Mouse (Mus musculus) heart, postnatal 0 days (tissue): ENCODE data around the gene March4. TPM values are rescaled to one million over a fixed set of nuclear protein-coding genes. Genes with fewer than 3 reads are reported as not detected.
A peak's percentile ranks its signal among the peaks of the same experiment; 100 is the strongest.

Experiments used
- ATAC-seq: fragments of 200-750 bp; cut with Nextera tagmentation; 2 replicates; pipeline ENCODE4 v1.8.0; 2017; ENCODE audit warnings: low read depth, moderate number of reproducible peaks, moderate library complexity; ENCODE audit not compliant: insufficient read depth
- DNase-seq: peaks from one replicate; pipeline ENCODE4 v3.0.0-alpha.2; 2016; ENCODE audit warnings: low spot score
- H3K27ac ChIP-seq: fragments of 300-500 bp; sonication (generic); 2 replicates; pipeline ENCODE4 v1.5.1; 2014; ENCODE audit warnings: low read depth, mild to moderate bottlenecking
- H3K27me3 ChIP-seq: fragments of 300-500 bp; sonication (generic); 2 replicates; pipeline ENCODE4 v1.6.1; 2014; ENCODE audit warnings: low read length, mixed read lengths; ENCODE audit not compliant: control insufficient read depth, insufficient read depth
- H3K36me3 ChIP-seq: fragments of 300-500 bp; sonication (generic); replicated peaks from 2 replicates; pipeline ENCODE4 v1.6.1; 2014; ENCODE audit warnings: low read length, mixed read lengths; ENCODE audit not compliant: control insufficient read depth, insufficient read depth
- H3K4me1 ChIP-seq: fragments of 300-500 bp; sonication (generic); 2 replicates; pipeline ENCODE4 v1.6.1; 2014; ENCODE audit warnings: antibody characterized with exemption; ENCODE audit not compliant: control insufficient read depth, insufficient read depth
- H3K4me2 ChIP-seq: fragments of 300-500 bp; sonication (generic); 2 replicates; pipeline ENCODE4 v1.6.1; 2014; ENCODE audit warnings: low read depth, mild to moderate bottlenecking, low read length, moderate library complexity
- H3K4me3 ChIP-seq: fragments of 300-500 bp; sonication (generic); 2 replicates; pipeline ENCODE4 v1.5.1; 2014; ENCODE audit warnings: low read depth, low read length
- H3K9ac ChIP-seq: fragments of 300-500 bp; sonication (generic); replicated peaks from 2 replicates; pipeline ENCODE4 v1.6.1; 2014; ENCODE audit warnings: low read depth, low read length, mixed read lengths
- H3K9me3 ChIP-seq: fragments of 300-500 bp; sonication (generic); replicated peaks from 2 replicates; pipeline ENCODE4 v1.6.1; 2016; ENCODE audit warnings: low read length; ENCODE audit not compliant: control insufficient read depth
- CTCF ChIP-seq: IDR thresholded peaks from 2 replicates; pipeline ENCODE4 v1.5.1; 2016; ENCODE audit warnings: antibody characterized with exemption, control low read depth, low read depth
- EP300 ChIP-seq: IDR thresholded peaks from 2 replicates; pipeline ENCODE4 v1.6.1; 2016; ENCODE audit warnings: antibody characterized with exemption, low read depth
- WGBS: fragments of 180-500 bp; shearing (Covaris S2); extraction: QIAGEN DNeasy Blood & Tissue Kit; methylation state at CpG from one replicate; pipeline ENCODE4 v1.1.7; 2014; 5-methylcytosine and 5-hydroxymethylcytosine counted together
- polyA plus RNA-seq: library from polyadenylated mRNA; unstranded; fragments of >200 nt; fragmentation: Nextera tagmentation; extraction: Ambion mirVana; gene quantifications from 2 replicates; pipeline ENCODE4 v1.2.1, GENCODE M21; 2015
- total RNA-seq: library from RNA; depleted of rRNA; stranded (reverse); fragments of >200 nt; gene quantifications from 2 replicates; pipeline ENCODE4 v1.2.3, GENCODE M21; 2014; ENCODE audit warnings: low replicate concordance; rRNA removed

Gene March4
- not detected in 2 replicates for total RNA-seq
- 0.03 TPM in 1 of 2 replicates, not detected in the other for polyA plus RNA-seq

GRCm38 (mm10) chr1:72536611-72537351, at the start of gene March4:
Gene March4 (minus strand): TSS chr1:72536930.
- H3K36me3 ChIP-seq: no peaks in the 10 kb centered on the region
- under 1% methylated on average over 41 of the region's 41 CpGs for WGBS
- peaks cover 34% of the 10 kb centered on the region for H3K27me3 ChIP-seq
- H3K9ac ChIP-seq: no peak within 1 kb of the TSS
- H3K9me3 ChIP-seq: no peaks in the 10 kb centered on the region
- ATAC-seq (peak; percentile 77), DNase-seq (peak; percentile 36)
- H3K4me3 ChIP-seq: peak within 1 kb of the TSS; percentile 29
- TF ChIP-seq CTCF (no peak), EP300 (no peak)
- no peak within 1 kb of the TSS for H3K27ac ChIP-seq
- H3K4me2 ChIP-seq: peak within 1 kb of the TSS; percentile 53
- peaks cover 8% of the 10 kb centered on the region; the same call in 1 of the 2 replicates for H3K4me1 ChIP-seq

GRCm38 (mm10) chr1:72585971-72586875, 49.5 kb upstream of the March4 start:
- Histone ChIP-seq H3K4me2 (no peak overlapping the region), H3K36me3 (peaks cover 39% of the 10 kb centered on the region), H3K9me3 (no peaks in the 10 kb centered on the region), H3K4me3 (no peak overlapping the region), H3K4me1 (peaks cover 9% of the 10 kb centered on the region), H3K27ac (no peak overlapping the region), H3K9ac (no peak overlapping the region), H3K27me3 (no peaks in the 10 kb centered on the region)
- ATAC-seq (no peak), DNase-seq (no peak)
- WGBS: 81% methylated on average over 17 of the region's 17 CpGs
- no peak for TF ChIP-seq CTCF
- TF ChIP-seq EP300: no peak

DNA sequence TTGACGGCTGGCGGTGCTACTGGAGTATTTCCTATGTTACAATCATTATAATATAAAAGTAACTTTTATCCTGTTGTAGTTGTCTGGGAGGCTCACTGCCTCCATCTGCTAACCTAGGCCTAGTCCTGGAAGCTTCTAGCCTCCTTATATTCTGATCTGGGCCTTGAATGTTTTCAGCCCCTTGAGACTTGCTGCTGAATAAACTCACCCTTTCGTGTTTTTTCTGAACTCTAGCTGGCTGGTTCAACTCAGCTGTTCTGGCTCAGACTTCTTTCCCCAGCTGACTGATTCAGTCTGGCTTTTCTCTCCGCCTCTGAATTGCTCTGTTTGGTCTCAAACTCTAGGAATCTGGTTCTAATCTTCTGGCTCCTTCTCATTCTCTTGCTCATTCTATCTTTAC, 47.2 kb upstream of the March4 start:
- Histone ChIP-seq H3K9me3 (no peaks in the 10 kb centered on the region), H3K4me1 (peaks cover 9% of the 10 kb centered on the region), H3K36me3 (peaks cover 33% of the 10 kb centered on the region), H3K4me3 (peak overlapping the region; percentile 72), H3K9ac (peak overlapping the region; percentile 47), H3K27me3 (0 out of 2 replicates have a peak, but pooled peaks cover under 1% of the 10 kb centered on the region), H3K4me2 (peak overlapping the region; percentile 72), H3K27ac (peak overlapping the region; percentile 79)
- DNase-seq (no peak), ATAC-seq (no peak)
- TF ChIP-seq CTCF (no peak), EP300 (no peak)
- WGBS: 67% methylated on average over 4 of the region's 4 CpGs

- H3K27ac ChIP-seq: peak within 1 kb of the TSS; percentile 79
- peaks cover 26% of the 10 kb centered on the region for H3K36me3 ChIP-seq
- peak within 1 kb of the TSS; percentile 72 for H3K4me3 ChIP-seq
- peak within 1 kb of the TSS; percentile 49 for H3K9ac ChIP-seq
- H3K9me3 ChIP-seq: no peaks in the 10 kb centered on the region
- H3K4me1 ChIP-seq: peaks cover 9% of the 10 kb centered on the region
- ATAC-seq (peak; percentile 99), DNase-seq (peak; percentile 98)
- WGBS: 0% methylated on average over 25 of the region's 25 CpGs
- H3K4me2 ChIP-seq: peak within 1 kb of the TSS; percentile 72
- TF ChIP-seq EP300 (no peak), CTCF (no peak)
- 0 out of 2 replicates have a peak, but pooled peaks cover 8% of the 10 kb centered on the region for H3K27me3 ChIP-seq
Measured at GRCm38 (mm10) chr1:72582947-72583731, 46.4 kb upstream of the March4 start, which contains the start of gene Smarcal1. Gene Smarcal1 (plus strand): TSS chr1:72583251.

- 0 out of 2 replicates have a peak, but pooled peaks cover 13% of the 10 kb centered on the region for H3K27me3 ChIP-seq
- H3K4me3 ChIP-seq: no peak overlapping the region
- no peak for DNase-seq
- H3K4me2 ChIP-seq: no peak overlapping the region
- no peaks in the 10 kb centered on the region for H3K9me3 ChIP-seq
- H3K27ac ChIP-seq: no peak overlapping the region
- H3K4me1 ChIP-seq: peaks cover 4% of the 10 kb centered on the region
- no peak for ATAC-seq
- TF ChIP-seq EP300 (no peak), CTCF (no peak)
- H3K9ac ChIP-seq: no peak overlapping the region
- WGBS: 29% methylated on average over 4 of the region's 4 CpGs
- H3K36me3 ChIP-seq: no peaks in the 10 kb centered on the region
Measured at GRCm38 (mm10) chr1:72578806-72579205, 42.1 kb upstream of the March4 start.
